Comparison of ENCODE assay signal across 22 mouse cellular contexts in the genomic region with DNA sequence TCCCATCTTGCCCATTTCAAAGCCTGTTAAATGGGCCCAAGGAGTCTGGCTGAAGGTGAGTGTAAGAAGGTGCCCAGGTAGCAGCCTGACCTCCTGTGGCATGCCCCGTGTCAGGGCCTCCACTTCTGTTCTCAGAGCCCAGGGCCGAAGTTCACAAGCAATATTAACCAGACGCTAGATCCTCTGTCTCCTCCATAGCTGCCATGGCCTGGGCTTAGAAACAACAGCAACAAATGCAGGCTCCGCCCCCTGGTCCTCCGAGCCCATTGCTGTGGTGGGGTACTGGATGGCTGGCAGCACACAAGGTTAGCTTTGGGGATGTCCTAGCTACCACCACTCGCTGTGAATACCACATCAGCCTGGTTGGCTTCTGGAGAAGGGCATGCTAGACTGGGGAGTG. TPM values are rescaled to one million over a fixed set of nuclear protein-coding genes. Genes with fewer than 3 reads are reported as not detected.
"Had no signal": no experiment of that assay in that cellular context is flagged by ENCODE, and none has a peak within 500 bp of the region (broad histone marks: within the 10 kb centered on the region; RNA-seq: fewer than 3 reads in every experiment).

No protein-coding gene starts in this region.

RNA-seq across cellular contexts. Expression of a gene that starts 3.2 kb away (rescaled TPM):
- total RNA-seq: megakaryocyte, adult 5-6 weeks had no signal
- polyA plus RNA-seq: neural tube, embryonic 12.5 days had no signal

RNA-seq across cellular contexts. Expression of a gene that starts 47.2 kb away (rescaled TPM):
- total RNA-seq: layer of hippocampus, adult 2 months; layer of hippocampus, postnatal 25 days; left cerebral cortex, adult 18-20 months; left cerebral cortex, postnatal 25 days; megakaryocyte, adult 5-6 weeks had no signal
- polyA plus RNA-seq: hindbrain, embryonic 15.5 days; intestine, embryonic 14.5 days; kidney, embryonic 15.5 days; large intestine, adult 2 months; limb, embryonic 10.5 days; limb, embryonic 13.5 days; liver, embryonic 13.5 days; lung, adult 2 months; lung, embryonic 16.5 days; macrophage; midbrain, embryonic 12.5 days; midbrain, embryonic 15.5 days; neural tube, embryonic 12.5 days; neural tube, embryonic 15.5 days; stomach, embryonic 14.5 days; stomach, postnatal 0 days; thymus, adult 2 months had no signal
